Mouse (Mus musculus) cortical plate, adult 2 months (tissue): ENCODE data around the gene Elp5.

ENCODE experiments used
- CTCF ChIP-seq: fragments of 200-500 bp; IDR thresholded peaks from 2 replicates; pipeline ENCODE4 v1.5.1; 2011; ENCODE audit warnings: mild to moderate bottlenecking, control low read depth, low read length; ENCODE audit not compliant: insufficient read depth; ENCODE audit errors: extremely low read depth
- POLR2A ChIP-seq: fragments of 200-500 bp; IDR thresholded peaks from 2 replicates; pipeline ENCODE4 v1.6.1; 2011; ENCODE audit warnings: mild to moderate bottlenecking, low read length, control low read depth; ENCODE audit not compliant: insufficient read depth; ENCODE audit errors: extremely low read depth

- TF ChIP-seq CTCF (no peak), POLR2A (no peak)
These were observed 47.0 kb downstream of the Elp5 start, which contains the start of gene Ybx2 for GRCm38 (mm10) chr11:69935137-69935879.
